12 mouse cellular contexts compared by ENCODE assay signal in the genomic region with DNA sequence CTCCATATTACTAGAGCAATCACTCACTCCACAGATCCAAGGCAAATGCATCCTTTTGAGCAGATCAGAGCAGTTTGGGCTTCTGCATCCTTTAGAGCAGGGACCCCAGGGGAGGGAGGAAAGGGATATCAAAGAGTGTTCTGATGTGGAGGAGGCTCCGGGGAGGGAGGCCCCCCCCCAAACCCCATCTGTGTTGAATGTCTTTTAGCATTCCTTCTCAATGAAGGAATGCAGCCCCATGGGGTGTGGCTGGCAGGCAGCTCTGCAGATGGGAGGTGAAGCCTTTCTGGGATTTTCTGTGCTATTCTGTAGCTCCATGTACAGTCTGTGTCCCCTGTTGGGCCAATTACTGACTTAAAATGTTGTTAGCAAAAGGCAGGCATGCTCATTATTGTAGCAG.
DNase-seq lines count a peak whose midpoint lies in the region; ATAC-seq lines count a peak whose summit lies in the region.
"Had no signal": no experiment of that assay in that cellular context is flagged by ENCODE, and none has a peak within 500 bp of the region (broad histone marks: within the 10 kb centered on the region; RNA-seq: fewer than 3 reads in every experiment).

No protein-coding gene starts in this region.

- H3K9ac ChIP-seq in forebrain, embryonic 13.5 days, result no peak overlapping the region

- peaks cover 31% of the 10 kb centered on the region for H3K4me1 ChIP-seq in forebrain, embryonic 13.5 days

- H3K4me2 ChIP-seq in forebrain, embryonic 13.5 days, result no peak overlapping the region

- DNase-seq in Muller cell, postnatal 12 days (ENCODE audit: inconsistent ontology term), result peak; percentile 76
- peak; percentile 66 for DNase-seq in R1 (ENCODE audit: low read depth, low spot score)
- peak; percentile 61 for DNase-seq in mesoderm, embryonic 11.5 days (ENCODE audit: low read depth, low spot score)
- DNase-seq in cerebellum, adult 9-11 months, result no peak
- DNase-seq in cerebellum, adult 8-10 months, result no peak
- no peak for DNase-seq in heart, adult 11 months
- DNase-seq: adrenal gland, postnatal 25 days; cerebellum, adult 18-20 months; right cerebral cortex, postnatal 14 days; thymus, postnatal 4 days had no signal

- ATAC-seq in forebrain, embryonic 13.5 days, result peak; percentile 65
- ATAC-seq: intestine, embryonic 16.5 days had no signal

- H3K4me3 ChIP-seq in forebrain, embryonic 13.5 days, result no peak overlapping the region

- WGBS in forebrain, embryonic 13.5 days, result 8% methylated on average over 1 of the region's 1 CpGs

- no peaks in the 10 kb centered on the region for H3K36me3 ChIP-seq in forebrain, embryonic 13.5 days (ENCODE audit: poor library complexity, severe bottlenecking)

- no peaks in the 10 kb centered on the region for H3K27me3 ChIP-seq in forebrain, embryonic 13.5 days

- peak overlapping the region; percentile 55 for H3K27ac ChIP-seq in forebrain, embryonic 13.5 days

- no peaks in the 10 kb centered on the region for H3K9me3 ChIP-seq in forebrain, embryonic 13.5 days (replicated peaks)

Comparison
In these comparisons a context has a peak if more than half of its experiments do, and no peak if none do; other contexts are left out.
1. DNase-seq: peak in Muller cell, postnatal 12 days (single experiment), R1 (single experiment) and mesoderm, embryonic 11.5 days (single experiment); none in cerebellum, adult 9-11 months (single experiment), cerebellum, adult 8-10 months (single experiment) and heart, adult 11 months (single experiment).